27 mouse cellular contexts compared by ENCODE assay signal in genomic region chr4:53587676-53588075, GRCm38 (mm10). TPM values are rescaled to one million over a fixed set of nuclear protein-coding genes. Genes with fewer than 3 reads are reported as not detected.
"Had no signal": no experiment of that assay in that cellular context is flagged by ENCODE, and none has a peak within 500 bp of the region (broad histone marks: within the 10 kb centered on the region; RNA-seq: fewer than 3 reads in every experiment).

No protein-coding gene starts in this region.

- H3K9ac ChIP-seq: embryonic facial prominence, embryonic 12.5 days; embryonic facial prominence, embryonic 13.5 days; embryonic facial prominence, embryonic 15.5 days; forebrain, embryonic 12.5 days; forebrain, embryonic 13.5 days; forebrain, embryonic 15.5 days; forebrain, postnatal 0 days had no signal

- H3K4me2 ChIP-seq: embryonic facial prominence, embryonic 12.5 days; embryonic facial prominence, embryonic 13.5 days; embryonic facial prominence, embryonic 15.5 days; forebrain, embryonic 12.5 days; forebrain, embryonic 13.5 days; forebrain, embryonic 15.5 days had no signal

- H3K9me3 ChIP-seq: embryonic facial prominence, embryonic 10.5 days; embryonic facial prominence, embryonic 12.5 days; embryonic facial prominence, embryonic 13.5 days; embryonic facial prominence, embryonic 15.5 days; forebrain, embryonic 10.5 days; forebrain, embryonic 12.5 days; forebrain, embryonic 13.5 days; forebrain, embryonic 15.5 days had no signal

- H3K27me3 ChIP-seq: embryonic facial prominence, embryonic 12.5 days; embryonic facial prominence, embryonic 13.5 days; embryonic facial prominence, embryonic 15.5 days; forebrain, embryonic 12.5 days; forebrain, embryonic 13.5 days; forebrain, embryonic 15.5 days had no signal

- DNase-seq: cerebellum, adult 8-10 months; cerebellum, adult 9-10 months; cerebellum, adult 9-11 months; cerebellum, postnatal 10 days; cerebellum, postnatal 14 days; cerebellum, postnatal 25 days; cerebellum, postnatal 36 days; embryo, embryonic 11 days; forebrain, postnatal 0 days; gastrocnemius, adult 2 months; gastrocnemius, postnatal 10 days; gastrocnemius, postnatal 14 days; gastrocnemius, postnatal 25 days; gastrocnemius, postnatal 36 days; heart, adult 18-20 months; heart, adult 2 months had no signal

- H3K4me1 ChIP-seq: embryonic facial prominence, embryonic 15.5 days; forebrain, embryonic 10.5 days; forebrain, embryonic 12.5 days; forebrain, embryonic 13.5 days; forebrain, embryonic 15.5 days had no signal

- ATAC-seq: forebrain, embryonic 13.5 days; forebrain, embryonic 14.5 days; forebrain, embryonic 15.5 days; forebrain, embryonic 16.5 days; forebrain, postnatal 0 days had no signal

- H3K36me3 ChIP-seq: embryonic facial prominence, embryonic 10.5 days; embryonic facial prominence, embryonic 12.5 days; embryonic facial prominence, embryonic 13.5 days; embryonic facial prominence, embryonic 15.5 days; forebrain, embryonic 10.5 days; forebrain, embryonic 12.5 days; forebrain, embryonic 15.5 days had no signal

- H3K4me3 ChIP-seq: embryonic facial prominence, embryonic 10.5 days; embryonic facial prominence, embryonic 12.5 days; embryonic facial prominence, embryonic 13.5 days; embryonic facial prominence, embryonic 15.5 days; erythroblast, embryonic 14.5 days; forebrain, embryonic 10.5 days; forebrain, embryonic 12.5 days; forebrain, embryonic 13.5 days; forebrain, embryonic 15.5 days; gastrocnemius, adult 2 months; heart, adult 2 months had no signal

- H3K27ac ChIP-seq: embryonic facial prominence, embryonic 10.5 days; embryonic facial prominence, embryonic 12.5 days; embryonic facial prominence, embryonic 13.5 days; embryonic facial prominence, embryonic 15.5 days; forebrain, embryonic 10.5 days; forebrain, embryonic 12.5 days; forebrain, embryonic 13.5 days; forebrain, embryonic 15.5 days; gastrocnemius, adult 2 months; heart, adult 2 months had no signal

RNA-seq across cellular contexts. Expression of gene Fsd1l, which starts 43.6 kb away (rescaled TPM):
- polyA plus RNA-seq: erythroblast, embryonic 14.5 days had no signal
